Mouse (Mus musculus) G1E (cell line): ENCODE measurements around the gene Ppil4.

Experiments used
- CTCF ChIP-seq: IDR thresholded peaks from 2 replicates; pipeline ENCODE4 v1.5.1; 2012; ENCODE audit warnings: low read depth, low read length, inconsistent platforms, mixed read lengths
- GATA1 ChIP-seq: IDR thresholded peaks from 2 replicates; pipeline ENCODE4 v1.6.1; 2012; ENCODE audit warnings: borderline replicate concordance, low read length, inconsistent platforms, mixed read lengths
- POLR2AphosphoS5 ChIP-seq: IDR thresholded peaks from 2 replicates; pipeline ENCODE4 v1.6.1; 2012; ENCODE audit warnings: low read depth, low read length, inconsistent platforms; ENCODE audit not compliant: insufficient replicate concordance

- TF ChIP-seq CTCF (no peak), GATA1 (no peak), POLR2AphosphoS5 (no peak)
Observed at GRCm38 (mm10) chr10:7819603-7820002, 26.9 kb downstream of the Ppil4 start.
